Mouse (Mus musculus) cerebellum, adult 9-11 months (tissue): Measurements from ENCODE around the gene Adm2.
A peak's percentile ranks its signal among the peaks of the same experiment; 100 is the strongest.

ENCODE experiments used
- DNase-seq: peaks from one replicate; pipeline ENCODE4 v3.0.0; 2022

Gene Adm2

DNA sequence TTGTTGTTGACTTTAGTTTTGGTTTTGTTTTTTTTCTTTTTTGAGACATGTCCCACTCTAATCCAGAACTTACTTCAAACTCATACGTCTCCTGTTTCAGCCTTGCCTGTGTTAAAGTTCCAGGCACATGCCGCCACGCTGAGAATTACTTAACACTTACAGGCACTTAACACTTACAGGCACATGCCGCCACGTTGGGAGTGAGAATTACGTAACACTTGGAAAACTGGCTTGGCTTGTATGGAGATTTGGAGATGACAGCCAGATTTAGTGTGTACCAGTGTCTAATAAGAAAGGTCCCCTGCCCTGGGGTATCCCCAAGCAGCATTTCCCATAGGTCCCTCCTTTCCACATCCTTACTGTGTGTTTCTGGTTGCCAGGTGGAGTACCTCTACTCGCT is 40.5 kb downstream of the Adm2 start:
- no peak for DNase-seq

DNA sequence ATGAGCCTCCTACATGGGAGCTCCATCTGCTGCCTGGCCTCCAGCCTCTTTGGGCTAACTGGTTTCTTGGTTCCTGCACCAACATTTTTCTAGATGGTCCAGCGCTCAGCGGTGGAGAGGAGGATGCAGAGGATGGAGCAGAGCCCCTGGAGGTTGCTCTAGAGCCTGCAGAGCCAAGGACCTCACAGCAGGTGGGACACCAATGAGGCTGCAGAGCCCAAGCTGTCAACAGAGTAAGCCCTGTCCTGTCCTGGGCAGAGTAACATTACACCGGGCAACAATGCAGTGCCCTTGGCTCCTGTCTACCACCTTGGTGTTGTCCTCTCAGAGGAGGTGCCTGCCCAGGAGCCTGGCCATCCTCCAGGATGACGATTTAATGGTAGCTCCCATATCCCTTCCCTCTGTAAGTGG is 42.6 kb downstream of the Adm2 start:
- DNase-seq = peak; percentile 94

DNA sequence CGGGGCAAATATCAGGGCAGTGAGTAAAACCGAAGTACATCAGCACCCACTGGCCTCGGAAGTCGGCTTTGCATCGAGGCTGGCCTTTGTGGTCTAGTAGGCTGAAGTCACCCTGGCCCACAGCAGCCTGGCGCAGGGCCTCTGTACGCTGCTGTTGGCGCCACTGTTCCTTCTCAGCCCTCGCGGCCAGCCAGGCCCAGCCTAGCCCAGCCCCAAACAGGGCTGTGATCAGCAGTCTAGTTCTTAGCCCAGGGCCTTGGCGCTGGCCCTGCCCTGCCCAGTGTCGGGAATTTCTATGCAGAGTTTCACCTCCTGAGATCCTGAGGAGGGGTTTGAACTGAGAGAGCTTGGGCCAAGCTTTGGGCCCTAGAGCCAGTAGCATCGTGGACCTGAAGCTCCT is 49.5 kb downstream of the Adm2 start:
- peak; percentile 45 for DNase-seq

DNA sequence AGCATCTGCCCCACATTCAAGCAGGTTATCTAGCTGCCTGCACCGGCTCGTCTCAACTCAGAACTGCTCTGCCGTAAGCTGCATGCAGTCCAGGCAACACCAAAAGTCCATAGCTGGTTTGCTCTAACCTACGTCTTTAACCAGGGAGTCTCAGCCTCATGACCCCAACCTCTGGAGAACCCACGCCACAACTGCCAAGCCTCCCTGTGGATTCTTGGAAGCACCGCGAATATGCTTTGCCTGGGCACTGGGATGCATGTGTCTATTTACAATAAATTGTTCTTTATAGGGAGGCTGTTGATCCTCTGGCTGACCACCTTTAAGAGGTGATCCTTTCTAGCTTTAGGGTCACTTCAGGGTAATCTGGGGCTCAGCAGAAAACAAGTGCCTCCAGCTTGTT is 50.0 kb downstream of the Adm2 start:
- peak; percentile 42 for DNase-seq

DNA sequence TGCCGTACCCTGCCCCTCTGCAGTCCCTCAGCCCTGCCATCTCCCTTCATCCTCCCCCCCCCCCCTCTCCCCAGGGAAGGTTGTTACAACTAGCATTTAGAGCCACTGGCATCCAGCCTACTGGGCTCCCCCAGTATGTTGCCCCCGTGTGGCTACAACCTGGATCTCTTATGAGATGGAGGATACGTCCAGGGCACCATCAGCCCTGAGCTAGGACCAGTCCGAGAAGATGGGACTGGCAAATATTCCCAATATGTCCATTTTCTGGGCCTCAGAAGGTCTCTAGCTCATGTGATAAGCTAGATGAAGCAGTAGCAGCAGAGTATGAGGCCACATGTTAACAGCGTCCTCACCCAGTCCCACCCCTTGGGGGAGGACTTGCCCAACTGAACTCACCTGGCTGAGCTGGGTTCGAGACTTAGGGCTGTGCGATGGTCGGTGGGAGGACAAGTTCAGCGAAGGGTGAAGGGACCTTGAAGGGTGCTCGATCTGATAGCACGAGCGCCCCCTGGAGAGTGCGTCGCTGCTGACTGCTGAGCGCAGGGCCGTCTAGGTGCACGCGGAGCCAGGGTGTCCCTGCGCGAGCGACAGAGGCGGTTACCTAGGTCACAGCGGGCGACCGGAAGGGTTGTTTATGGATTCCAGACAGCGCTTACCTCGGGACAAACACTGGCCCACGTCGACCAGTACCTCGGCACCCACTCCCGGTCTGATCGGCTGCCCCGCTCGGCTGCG is 50.7 kb downstream of the Adm2 start:
- DNase-seq = peak; percentile 87

DNA sequence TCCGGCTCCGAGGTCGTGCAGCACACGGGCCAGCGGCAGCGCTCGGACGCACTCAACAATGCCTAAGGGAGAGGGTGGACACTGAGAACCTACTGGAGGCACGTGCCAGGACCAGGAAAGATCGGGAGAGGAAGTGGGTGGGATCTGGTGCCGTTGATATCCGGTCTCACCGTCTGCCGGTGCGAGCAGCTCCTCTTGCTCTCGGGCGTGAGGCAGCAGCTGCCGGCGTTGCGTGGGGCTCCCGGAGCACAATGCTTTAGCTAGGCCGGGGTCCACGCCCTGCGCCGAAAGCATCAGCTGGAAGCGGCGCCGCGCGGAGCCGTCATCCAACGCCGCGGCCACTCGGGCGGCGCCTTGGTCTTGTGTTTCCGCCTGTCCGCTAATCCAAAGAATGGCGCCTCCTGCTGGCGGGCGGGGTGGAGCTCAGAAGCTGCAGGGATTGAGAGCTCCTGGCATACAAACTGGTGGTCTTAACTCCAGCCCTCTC is 51.3 kb downstream of the Adm2 start, which contains the start of gene Sco2:
Sco2 (minus strand) TSS at position 85 of the 487 bp plus-strand sequence.
- peak; percentile 91 for DNase-seq
